Mouse (Mus musculus) NIH3T3 (cell line): ENCODE results near the gene Vmn2r76.
"Not testable (repeated sequence)": the region's sequence is repeated elsewhere in the genome, so short reads cannot be mapped to it uniquely, and the experiment has no call there.

ENCODE experiments used
- DNase-seq: peaks from one replicate; pipeline ENCODE4 v3.0.0-alpha.2; 2012; ENCODE audit warnings: low read depth

Vmn2r76 gene

DNA sequence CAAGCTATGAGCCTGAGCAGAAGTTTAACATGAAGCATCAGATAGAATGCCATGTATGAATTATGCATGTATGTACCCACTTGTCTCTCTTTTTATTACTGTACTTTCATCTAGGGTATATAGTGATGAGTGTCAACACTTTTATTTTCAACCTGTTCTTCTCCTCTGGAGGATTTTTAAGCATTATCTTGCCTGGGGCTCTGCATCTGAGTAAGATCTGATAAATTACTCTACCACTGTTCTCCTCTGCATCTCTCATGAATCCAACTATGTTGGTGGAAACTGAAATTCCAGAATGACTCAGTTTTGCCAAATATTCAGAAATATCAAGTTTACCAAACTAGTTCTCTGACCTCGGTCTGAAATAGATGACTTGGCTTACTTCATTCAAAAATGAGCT, at the start of gene Vmn2r76:
TSS of gene Vmn2r76 (minus strand) at position 101 of the 400 bp plus-strand sequence.
- no peak for DNase-seq

DNA sequence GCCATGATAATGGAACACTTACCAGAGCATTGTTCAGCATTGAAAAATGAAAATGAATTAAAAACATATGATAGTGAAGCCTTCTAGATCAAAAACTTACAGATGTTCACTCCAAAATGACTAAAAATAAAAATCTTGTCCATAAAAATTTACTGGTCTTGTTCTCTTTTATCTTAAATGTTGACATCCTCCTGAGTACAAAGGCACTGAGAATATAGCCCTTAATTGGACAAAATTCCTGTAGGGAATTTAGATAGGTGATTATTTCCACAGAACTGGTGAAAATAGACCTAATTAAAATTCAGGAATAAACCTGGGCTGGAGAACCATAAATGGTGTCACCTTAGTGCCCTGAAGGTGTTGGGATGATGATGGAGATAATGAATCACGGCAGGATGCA, 31.0 kb upstream of the Vmn2r76 start, which contains the start of gene Olfr310:
TSS of gene Olfr310 (minus strand) at position 101 of the 400 bp plus-strand sequence.
- no peak for DNase-seq

DNA sequence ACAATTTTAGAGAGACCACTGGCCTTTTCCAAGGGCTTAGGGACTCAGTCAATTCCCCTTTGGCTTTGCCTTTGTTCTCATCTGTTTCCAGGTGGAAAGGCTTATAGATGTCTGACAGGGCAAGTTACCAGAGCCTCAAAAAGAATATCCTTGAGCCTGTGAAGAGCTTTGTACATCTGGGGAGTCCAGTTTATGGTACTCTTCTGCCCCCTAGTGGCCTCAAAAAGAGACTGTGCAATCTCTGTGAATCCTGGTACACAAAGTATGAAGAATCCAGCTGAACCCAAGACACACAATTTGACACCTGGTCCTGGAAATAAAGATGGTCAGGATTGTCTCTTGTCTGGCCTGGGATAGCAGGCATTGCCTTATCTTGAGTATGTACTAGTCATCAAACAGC, 34.8 kb downstream of the Vmn2r76 start:
- peak; percentile 31 for DNase-seq

DNA sequence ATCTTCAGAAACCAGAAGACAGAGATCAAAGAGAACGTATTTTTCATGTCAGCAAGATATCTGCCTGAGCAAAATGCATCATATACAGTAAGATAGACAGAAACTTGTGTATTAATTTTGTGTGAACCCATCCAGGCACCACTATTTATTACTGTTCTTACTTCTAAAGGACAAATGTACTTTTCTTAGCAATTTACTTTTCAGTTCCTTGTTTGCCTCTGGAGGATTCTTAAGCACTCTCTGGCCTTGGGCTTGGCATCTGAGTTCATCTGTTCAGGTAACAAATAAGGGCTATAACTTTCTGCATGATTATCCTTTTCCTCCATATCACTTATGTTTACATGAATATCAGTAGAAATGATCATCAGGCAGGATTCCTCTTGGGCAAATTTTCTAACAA, 74.4 kb downstream of the Vmn2r76 start, which contains the start of gene Vmn2r75:
TSS of gene Vmn2r75 (minus strand) at position 101 of the 400 bp plus-strand sequence.
- DNase-seq, result not testable (repeated sequence)
